Mouse (Mus musculus) midbrain, embryonic 12.5 days (tissue): ENCODE measurements around the gene Mid1. TPM values are rescaled to one million over a fixed set of nuclear protein-coding genes. Genes with fewer than 3 reads are reported as not detected.
"Not testable (repeated sequence)": the region's sequence is repeated elsewhere in the genome, so short reads cannot be mapped to it uniquely, and the experiment has no call there.

ENCODE experiments used
- ATAC-seq: fragments of 200-750 bp; cut with Nextera tagmentation; 2 replicates; pipeline ENCODE4 v1.8.0; 2017; ENCODE audit warnings: low read depth, moderate TSS enrichment, moderate library complexity; ENCODE audit not compliant: low FRiP score
- H3K27ac ChIP-seq: fragments of 300-500 bp; sonication (generic); replicated peaks from 2 replicates; pipeline ENCODE4 v1.5.1; 2016; ENCODE audit warnings: mild to moderate bottlenecking
- H3K27me3 ChIP-seq: fragments of 300-500 bp; sonication (generic); 2 replicates; pipeline ENCODE4 v1.6.1; 2016; ENCODE audit warnings: mild to moderate bottlenecking
- H3K36me3 ChIP-seq: fragments of 300-500 bp; sonication (generic); 2 replicates; pipeline ENCODE4 v1.6.1; 2016
- H3K4me1 ChIP-seq: fragments of 300-500 bp; sonication (generic); 2 replicates; pipeline ENCODE4 v1.6.1; 2016
- H3K4me2 ChIP-seq: fragments of 300-500 bp; sonication (generic); replicated peaks from 2 replicates; pipeline ENCODE4 v1.6.1; 2016; ENCODE audit warnings: mild to moderate bottlenecking, moderate library complexity
- H3K4me3 ChIP-seq: fragments of 300-500 bp; sonication (generic); 2 replicates; pipeline ENCODE4 v1.5.1; 2016; ENCODE audit warnings: mild to moderate bottlenecking
- H3K9ac ChIP-seq: fragments of 300-500 bp; sonication (generic); replicated peaks from 2 replicates; pipeline ENCODE4 v1.6.1; 2016; ENCODE audit warnings: mild to moderate bottlenecking, moderate library complexity
- H3K9me3 ChIP-seq: fragments of 300-500 bp; sonication (generic); 2 replicates; pipeline ENCODE4 v1.6.1; 2016; ENCODE audit warnings: mild to moderate bottlenecking
- WGBS: fragments of 180-500 bp; shearing (Covaris S2); methylation state at CpG from one replicate; pipeline ENCODE4 v1.1.7; 2016; 5-methylcytosine and 5-hydroxymethylcytosine counted together
- polyA plus RNA-seq: library from polyadenylated mRNA; unstranded; fragments of >200 nt; fragmentation: Nextera tagmentation; extraction: Ambion mirVana; gene quantifications from 2 replicates; pipeline ENCODE4 v1.2.1, GENCODE M21; 2016

The Mid1 gene
- polyA plus RNA-seq, 1 experiment from 2014 or later = 20.2 TPM

DNA sequence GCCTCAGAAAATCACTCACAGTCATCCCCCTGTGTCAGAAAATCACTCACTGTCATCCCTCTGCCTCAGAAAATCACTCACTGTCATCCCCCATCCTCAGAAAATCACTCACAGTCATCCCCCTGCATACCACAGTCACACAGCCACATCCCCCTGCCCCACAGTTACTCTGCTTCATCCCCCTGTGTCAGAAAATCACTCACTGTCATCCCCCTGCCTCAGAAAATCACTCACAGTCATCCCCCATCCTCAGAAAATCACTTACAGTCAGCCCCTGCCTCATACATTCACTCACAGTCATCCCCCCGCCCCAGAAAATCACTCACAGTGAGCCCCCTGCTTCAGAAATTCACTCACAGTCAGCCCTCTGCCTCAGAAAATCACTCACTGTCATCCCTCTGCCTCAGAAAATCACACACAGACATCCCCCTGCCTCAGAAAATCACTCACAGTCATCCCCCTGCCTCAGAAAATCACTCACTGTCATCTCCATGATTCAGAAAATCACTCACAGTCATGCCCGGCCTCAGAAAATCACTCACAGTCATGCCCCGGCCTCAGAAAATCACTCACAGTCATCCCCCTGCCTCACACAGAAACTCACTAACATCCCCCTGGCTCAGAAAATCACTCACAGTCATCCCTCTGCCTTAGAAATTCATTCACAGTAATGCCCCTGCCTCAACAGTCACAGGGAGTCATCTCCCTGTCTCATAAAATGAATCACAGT lies 315.1 kb downstream of the Mid1 start:
- WGBS = 0% methylated on average over 3 of the region's 3 CpGs
- not testable (repeated sequence) for H3K9ac ChIP-seq, H3K27me3 ChIP-seq, ATAC-seq, H3K36me3 ChIP-seq, H3K4me2 ChIP-seq, H3K4me1 ChIP-seq, H3K9me3 ChIP-seq, H3K4me3 ChIP-seq, H3K27ac ChIP-seq

DNA sequence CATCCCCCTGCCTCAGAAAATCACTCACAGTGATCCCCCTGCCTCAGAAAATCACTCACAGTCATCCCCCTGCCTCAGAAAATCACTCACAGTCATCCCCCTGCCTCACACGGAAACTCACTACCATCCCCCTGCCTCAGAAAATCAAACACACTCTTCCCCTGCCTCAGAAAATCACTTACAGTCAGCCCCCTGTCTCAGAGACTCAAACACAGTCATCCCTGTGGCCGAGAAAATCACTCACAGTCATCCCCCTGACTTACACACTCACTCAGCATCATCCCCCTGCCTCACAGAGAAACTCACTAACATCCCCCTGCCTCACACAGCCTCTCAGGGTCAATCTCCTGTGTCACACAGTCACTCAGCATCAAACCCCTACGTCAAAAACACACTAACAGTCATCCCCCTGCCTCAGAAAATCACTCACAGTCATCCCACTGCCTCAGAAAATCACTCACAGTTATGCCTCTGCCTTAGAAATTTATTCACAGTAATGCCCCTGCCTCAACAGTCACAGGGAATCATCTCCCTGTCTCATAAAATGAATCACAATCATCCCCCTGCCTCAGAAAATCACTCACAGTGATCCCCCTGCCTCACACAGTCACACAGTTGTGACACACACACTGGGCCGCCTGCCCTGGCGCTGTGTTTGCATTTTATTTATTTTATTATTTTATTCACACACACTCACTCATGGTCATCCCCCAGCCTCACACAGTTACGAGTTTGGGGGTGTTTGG lies 315.8 kb downstream of the Mid1 start:
- not testable (repeated sequence) for H3K4me1 ChIP-seq, H3K9ac ChIP-seq, H3K27me3 ChIP-seq, H3K4me2 ChIP-seq, ATAC-seq, H3K4me3 ChIP-seq, H3K9me3 ChIP-seq, H3K36me3 ChIP-seq
- H3K27ac ChIP-seq = peak overlapping the region; percentile 0; the same call in 1 of the 2 replicates
- WGBS = 33% methylated on average over 6 of the region's 6 CpGs

DNA sequence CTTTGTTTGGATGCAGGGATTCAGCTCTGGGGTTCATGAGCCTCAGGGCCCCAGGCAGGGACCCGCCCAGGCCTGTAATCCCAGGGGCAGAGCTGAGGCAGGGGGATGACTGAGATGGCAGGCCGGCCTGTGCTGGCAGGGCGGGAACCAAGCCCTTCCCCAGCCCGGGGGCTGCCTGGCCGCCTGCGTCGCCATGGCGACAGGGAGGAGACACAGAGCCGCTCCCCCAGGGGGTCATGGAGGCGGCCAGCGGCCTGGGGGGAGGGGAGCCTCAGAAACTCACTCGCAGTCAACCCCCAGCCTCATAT lies 316.3 kb downstream of the Mid1 start:
- peak overlapping the region; percentile 0; the same call in 1 of the 2 replicates for H3K27ac ChIP-seq
- not testable (repeated sequence) for H3K9ac ChIP-seq, H3K4me3 ChIP-seq, H3K36me3 ChIP-seq, H3K27me3 ChIP-seq, H3K9me3 ChIP-seq, ATAC-seq, H3K4me1 ChIP-seq, H3K4me2 ChIP-seq
- WGBS = 27% methylated on average over 2 of the region's 12 CpGs

DNA sequence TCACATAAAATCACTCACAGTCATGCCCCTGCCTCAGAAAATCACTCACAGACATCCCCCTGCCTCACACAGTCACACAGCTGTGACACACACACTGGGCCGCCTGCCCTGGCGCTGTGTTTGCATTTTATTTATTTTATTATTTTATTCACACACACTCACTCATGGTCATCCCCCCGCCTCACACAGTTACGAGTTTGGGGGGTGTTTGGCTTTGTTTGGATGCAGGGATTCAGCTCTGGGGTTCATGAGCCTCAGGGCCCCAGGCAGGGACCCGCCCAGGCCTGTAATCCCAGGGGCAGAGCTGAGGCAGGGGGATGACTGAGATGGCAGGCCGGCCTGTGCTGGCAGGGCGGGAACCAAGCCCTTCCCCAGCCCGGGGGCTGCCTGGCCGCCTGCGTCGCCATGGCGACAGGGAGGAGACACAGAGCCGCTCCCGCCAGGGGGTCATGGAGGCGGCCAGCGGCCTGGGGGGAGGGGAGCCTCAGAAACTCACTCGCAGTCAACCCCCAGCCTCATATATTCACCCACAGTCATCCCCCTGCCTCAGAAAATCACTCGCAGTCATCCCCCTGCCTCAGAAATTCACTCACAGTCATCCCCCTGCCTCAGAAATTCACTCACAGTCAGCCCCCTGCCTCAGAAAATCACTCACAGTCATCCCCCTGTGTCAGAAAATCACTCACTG lies 317.7 kb downstream of the Mid1 start:
- not testable (repeated sequence) for H3K36me3 ChIP-seq, H3K4me1 ChIP-seq, H3K27me3 ChIP-seq, H3K27ac ChIP-seq, H3K4me3 ChIP-seq, H3K4me2 ChIP-seq, H3K9ac ChIP-seq
- H3K9me3 ChIP-seq = peaks cover 13% of the 10 kb centered on the region
- peak; percentile 68 for ATAC-seq
- 36% methylated on average over 12 of the region's 18 CpGs for WGBS

DNA sequence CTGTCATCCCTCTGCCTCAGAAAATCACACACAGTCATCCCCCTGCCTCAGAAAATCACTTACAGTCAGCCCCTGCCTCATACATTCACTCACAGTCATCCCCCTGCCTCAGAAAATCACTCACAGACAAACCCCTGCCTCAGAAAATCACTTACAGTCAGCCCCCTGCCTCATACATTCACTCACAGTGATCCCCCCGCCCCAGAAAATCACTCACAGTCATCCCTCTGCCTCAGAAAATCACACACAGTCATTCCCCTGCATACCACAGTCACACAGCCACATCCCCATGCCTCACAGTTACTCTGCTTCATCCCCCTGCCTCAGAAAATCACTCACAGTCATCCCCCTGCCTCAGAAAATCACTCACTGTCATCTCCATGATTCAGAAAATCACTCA lies 318.5 kb downstream of the Mid1 start:
- 20% methylated on average over 1 of the region's 1 CpGs for WGBS
- not testable (repeated sequence) for H3K27me3 ChIP-seq, H3K4me1 ChIP-seq, ATAC-seq, H3K27ac ChIP-seq, H3K4me2 ChIP-seq, H3K36me3 ChIP-seq, H3K4me3 ChIP-seq, H3K9ac ChIP-seq
- peaks cover 21% of the 10 kb centered on the region for H3K9me3 ChIP-seq

DNA sequence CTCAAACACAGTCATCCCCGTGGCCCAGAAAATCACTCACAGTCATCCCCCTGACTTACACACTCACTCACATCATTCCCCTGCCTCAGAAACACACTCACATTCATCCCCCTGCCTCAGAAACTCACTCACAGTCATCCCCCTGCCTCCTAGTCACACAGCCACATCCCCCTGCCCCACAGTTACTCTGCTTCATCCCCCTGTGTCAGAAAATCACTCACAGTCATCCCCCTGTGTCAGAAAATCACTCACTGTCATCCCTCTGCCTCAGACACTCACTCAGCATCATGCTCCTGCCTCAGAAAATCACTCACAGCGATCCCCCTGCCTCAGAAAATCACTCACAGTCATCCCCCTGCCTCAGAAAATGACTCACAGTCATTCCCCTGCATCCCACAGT lies 319.2 kb downstream of the Mid1 start:
- not testable (repeated sequence) for H3K4me3 ChIP-seq, ATAC-seq, H3K27ac ChIP-seq, H3K4me2 ChIP-seq, H3K4me1 ChIP-seq, H3K36me3 ChIP-seq, H3K9ac ChIP-seq, H3K27me3 ChIP-seq
- WGBS = 44% methylated on average over 2 of the region's 2 CpGs
- peaks cover 23% of the 10 kb centered on the region for H3K9me3 ChIP-seq

DNA sequence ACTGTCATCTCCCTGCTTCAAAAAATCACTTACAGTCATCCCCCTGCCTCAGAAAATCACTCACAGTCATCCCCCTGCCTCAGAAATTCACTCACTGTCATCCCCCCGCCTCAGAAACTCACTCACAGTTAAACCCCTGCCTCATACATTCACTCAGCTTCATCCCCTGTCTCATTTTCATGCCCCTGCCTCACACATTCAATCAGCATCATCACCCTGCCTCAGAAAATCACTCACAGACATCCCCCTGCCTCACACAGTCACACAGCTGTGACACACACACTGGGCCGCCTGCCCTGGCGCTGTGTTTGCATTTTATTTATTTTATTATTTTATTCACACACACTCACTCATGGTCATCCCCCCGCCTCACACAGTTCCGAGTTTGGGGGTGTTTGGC lies 319.8 kb downstream of the Mid1 start:
- H3K4me1 ChIP-seq, H3K9ac ChIP-seq, H3K36me3 ChIP-seq, H3K4me3 ChIP-seq, H3K4me2 ChIP-seq, H3K27me3 ChIP-seq, ATAC-seq: not testable (repeated sequence)
- Histone ChIP-seq H3K9me3 (peaks cover 29% of the 10 kb centered on the region), H3K27ac (peak overlapping the region; percentile 39; the same call in 1 of the 2 replicates)
- 23% methylated on average over 5 of the region's 5 CpGs for WGBS

DNA sequence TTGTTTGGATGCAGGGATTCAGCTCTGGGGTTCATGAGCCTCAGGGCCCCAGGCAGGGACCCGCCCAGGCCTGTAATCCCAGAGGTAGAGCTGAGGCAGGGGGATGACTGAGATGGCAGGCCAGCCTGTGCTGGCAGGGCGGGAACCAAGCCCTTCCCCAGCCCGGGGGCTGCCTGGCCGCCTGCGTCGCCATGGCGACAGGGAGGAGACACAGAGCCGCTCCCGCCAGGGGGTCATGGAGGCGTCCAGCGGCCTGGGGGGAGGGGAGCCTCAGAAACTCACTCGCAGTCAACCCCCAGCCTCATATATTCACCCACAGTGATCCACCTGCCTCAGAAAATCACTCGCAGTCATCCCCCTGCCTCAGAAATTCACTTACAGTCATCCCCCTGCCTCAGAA lies 320.2 kb downstream of the Mid1 start:
- peak overlapping the region; percentile 39; the same call in 1 of the 2 replicates for H3K27ac ChIP-seq
- WGBS = 18% methylated on average over 13 of the region's 13 CpGs
- not testable (repeated sequence) for ATAC-seq, H3K4me1 ChIP-seq, H3K4me3 ChIP-seq, H3K36me3 ChIP-seq, H3K9ac ChIP-seq, H3K4me2 ChIP-seq, H3K27me3 ChIP-seq
- H3K9me3 ChIP-seq = peaks cover 29% of the 10 kb centered on the region

DNA sequence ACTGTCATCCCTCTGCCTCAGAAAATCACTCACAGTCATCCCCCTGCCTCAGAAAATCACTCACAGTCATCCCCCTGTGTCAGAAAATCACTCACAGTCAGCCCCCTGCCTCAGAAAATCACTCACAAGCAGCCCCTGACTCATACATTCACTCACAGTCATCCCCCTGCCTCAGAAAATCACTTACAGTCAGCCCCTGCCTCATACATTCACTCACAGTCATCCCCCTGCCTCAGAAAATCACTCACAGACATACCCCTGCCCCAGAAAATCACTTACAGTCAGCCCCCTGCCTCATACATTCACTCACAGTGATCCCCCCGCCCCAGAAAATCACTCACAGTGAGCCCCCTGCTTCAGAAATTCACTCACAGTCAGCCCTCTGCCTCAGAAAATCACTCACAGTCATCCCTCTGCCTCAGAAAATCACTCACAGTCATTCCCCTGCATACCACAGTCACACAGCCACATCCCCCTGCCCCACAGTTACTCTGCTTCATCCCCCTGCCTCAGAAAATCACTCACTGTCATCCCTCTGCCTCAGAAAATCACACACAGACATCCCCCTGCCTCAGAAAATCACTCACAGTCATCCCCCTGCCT lies 320.8 kb downstream of the Mid1 start:
- H3K4me3 ChIP-seq, H3K27me3 ChIP-seq, H3K4me2 ChIP-seq, H3K36me3 ChIP-seq, H3K4me1 ChIP-seq, ATAC-seq, H3K27ac ChIP-seq, H3K9ac ChIP-seq: not testable (repeated sequence)
- WGBS = 35% methylated on average over 1 of the region's 1 CpGs
- H3K9me3 ChIP-seq = peaks cover 33% of the 10 kb centered on the region

DNA sequence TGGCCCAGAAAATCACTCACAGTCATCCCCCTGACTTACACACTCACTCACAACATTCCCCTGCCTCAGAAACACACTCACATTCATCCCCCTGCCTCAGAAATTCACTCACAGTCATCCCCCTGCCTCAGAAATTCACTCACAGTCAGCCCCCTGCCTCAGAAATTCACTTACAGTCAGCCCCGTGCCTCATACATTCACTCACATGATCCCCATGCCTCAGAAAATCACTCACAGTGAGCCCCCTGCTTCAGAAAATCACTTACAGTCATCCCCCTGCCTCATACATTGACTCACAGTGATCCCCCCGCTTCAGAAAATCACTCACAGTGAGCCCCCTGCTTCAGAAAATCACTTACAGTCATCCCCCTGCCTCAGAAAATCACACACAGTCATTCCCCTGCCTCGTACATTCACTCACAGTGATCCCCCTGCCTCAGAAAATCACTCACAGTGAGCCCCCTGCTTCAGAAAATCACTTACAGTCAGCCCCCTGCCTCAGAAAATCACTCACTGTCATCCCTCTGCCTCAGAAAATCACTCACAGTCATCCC lies 321.8 kb downstream of the Mid1 start:
- H3K36me3 ChIP-seq, ATAC-seq, H3K9ac ChIP-seq, H3K4me3 ChIP-seq, H3K4me2 ChIP-seq, H3K4me1 ChIP-seq, H3K27ac ChIP-seq, H3K27me3 ChIP-seq: not testable (repeated sequence)
- WGBS = 42% methylated on average over 3 of the region's 3 CpGs
- H3K9me3 ChIP-seq = peaks cover 39% of the 10 kb centered on the region

DNA sequence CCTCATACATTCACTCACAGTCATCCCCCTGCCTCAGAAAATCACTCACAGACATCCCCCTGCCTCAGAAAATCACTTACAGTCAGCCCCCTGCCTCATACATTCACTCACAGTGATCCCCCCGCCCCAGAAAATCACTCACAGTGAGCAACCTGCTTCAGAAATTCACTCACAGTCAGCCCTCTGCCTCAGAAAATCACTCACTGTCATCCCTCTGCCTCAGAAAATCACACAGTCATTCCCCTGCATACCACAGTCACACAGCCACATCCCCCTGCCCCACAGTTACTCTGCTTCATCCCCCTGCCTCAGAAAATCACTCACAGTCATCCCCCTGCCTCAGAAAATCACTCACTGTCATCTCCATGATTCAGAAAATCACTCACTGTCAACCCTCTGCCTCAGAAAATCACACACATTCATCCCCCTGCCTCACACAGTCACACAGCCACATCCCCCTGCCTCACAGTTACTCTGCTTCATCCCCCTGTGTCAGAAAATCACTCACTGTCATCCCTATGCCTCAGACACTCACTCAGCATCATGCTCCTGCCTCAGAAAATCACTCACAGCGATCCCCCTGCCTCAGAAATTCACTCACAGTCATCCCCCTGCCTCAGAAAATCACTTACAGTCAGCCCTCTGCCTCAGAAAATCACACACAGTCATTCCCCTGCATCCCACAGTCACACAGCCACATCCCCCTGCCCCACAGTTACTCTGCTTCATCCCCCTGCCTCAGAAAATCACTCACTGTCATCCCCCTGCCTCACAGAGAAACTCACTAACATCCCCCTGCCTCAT lies 322.6 kb downstream of the Mid1 start:
- not testable (repeated sequence) for H3K4me3 ChIP-seq, H3K36me3 ChIP-seq, H3K4me2 ChIP-seq, H3K27me3 ChIP-seq, H3K9ac ChIP-seq, H3K27ac ChIP-seq, ATAC-seq, H3K4me1 ChIP-seq
- 43% methylated on average over 2 of the region's 2 CpGs for WGBS
- H3K9me3 ChIP-seq = peaks cover 39% of the 10 kb centered on the region
